Mouse (Mus musculus): ENCODE measurements around the gene Cdh23. TPM values are rescaled to one million over a fixed set of nuclear protein-coding genes. Genes with fewer than 3 reads are reported as not detected.
A peak's percentile ranks its signal among the peaks of the same experiment; 100 is the strongest.

The Cdh23 gene
- polyA plus RNA-seq, 1 experiment: not detected

DNA sequence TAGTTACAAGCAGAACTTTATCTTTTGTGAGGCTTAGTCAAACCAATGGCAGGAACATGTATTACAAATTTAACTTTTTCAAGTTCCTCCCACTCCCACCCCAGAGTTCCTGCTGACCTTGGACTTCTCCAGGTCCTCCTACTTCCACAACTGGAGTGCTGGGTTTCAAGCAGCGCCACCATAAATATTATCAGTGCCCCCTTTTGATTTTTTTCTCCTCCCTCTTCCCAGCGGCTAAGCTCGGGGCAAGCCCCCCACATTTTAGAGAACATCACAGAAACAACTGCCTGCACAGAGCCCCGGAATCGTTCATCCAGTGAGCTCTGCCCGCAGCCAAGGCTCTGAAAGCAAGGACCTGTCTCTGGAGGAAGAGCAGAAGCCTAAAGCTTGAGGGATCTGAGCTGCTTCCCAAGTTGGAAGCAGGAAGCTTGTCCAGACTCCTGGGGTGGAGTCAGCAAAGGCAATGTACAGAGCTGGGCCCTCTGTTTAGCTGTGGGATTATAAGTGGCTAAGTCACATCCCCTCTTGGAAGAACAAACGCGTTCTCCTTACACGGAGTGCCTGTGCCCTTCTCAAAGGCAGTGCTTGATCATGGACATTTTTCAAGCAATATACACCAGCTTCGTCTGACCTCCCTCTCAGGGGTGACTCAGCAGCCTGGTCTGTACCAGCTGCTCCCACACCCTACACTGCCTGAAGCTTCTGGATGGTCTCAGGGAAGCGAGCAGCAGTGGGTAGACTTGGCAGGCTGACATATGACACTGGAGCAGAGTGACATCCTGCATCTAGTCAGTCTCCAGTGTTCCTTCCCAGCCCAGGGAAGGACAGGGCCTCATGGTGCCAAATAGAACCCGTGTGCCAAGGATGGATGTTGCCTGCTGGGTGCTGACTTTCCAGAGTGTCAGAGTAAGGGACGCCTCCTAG, 426.9 kb downstream of the Cdh23 start:
- H3K4me3 ChIP-seq (ENCODE audit: insufficient read depth, low read depth, low read length): no peak overlapping the region
- TF ChIP-seq CTCF (IDR thresholded peaks at IDR 0.05; ENCODE audit: insufficient read depth, low read depth, low read length) (no peak), POLR2A (IDR thresholded peaks at IDR 0.05; ENCODE audit: insufficient read depth, low read depth, low read length) (no peak)
- WGBS: 72% methylated on average over 13 of the region's 13 CpGs
- peaks cover 12% of the 10 kb centered on the region for H3K4me1 ChIP-seq (ENCODE audit: control insufficient read depth, insufficient read depth, low read length)
- H3K27ac ChIP-seq (ENCODE audit: insufficient read depth, low read depth, low read length): no peak overlapping the region

- peaks cover 12% of the 10 kb centered on the region for H3K4me1 ChIP-seq (ENCODE audit: control insufficient read depth, insufficient read depth, low read length)
- no peak overlapping the region for H3K27ac ChIP-seq (ENCODE audit: insufficient read depth, low read depth, low read length)
- TF ChIP-seq POLR2A (IDR thresholded peaks at IDR 0.05; ENCODE audit: insufficient read depth, low read depth, low read length): no peak
- no peak for TF ChIP-seq CTCF (IDR thresholded peaks at IDR 0.05; ENCODE audit: insufficient read depth, low read depth, low read length)
- WGBS: 88% methylated on average over 11 of the region's 11 CpGs
- no peak overlapping the region for H3K4me3 ChIP-seq (ENCODE audit: insufficient read depth, low read depth, low read length)
These were observed 427.6 kb downstream of the Cdh23 start for GRCm38 (mm10) chr10:60268738-60269137.

GRCm38 (mm10) chr10:60266842-60267401, 429.4 kb downstream of the Cdh23 start:
- Histone ChIP-seq H3K27ac (ENCODE audit: insufficient read depth, low read depth, low read length) (no peak overlapping the region), H3K4me3 (ENCODE audit: insufficient read depth, low read depth, low read length) (no peak overlapping the region), H3K4me1 (ENCODE audit: control insufficient read depth, insufficient read depth, low read length) (peaks cover 28% of the 10 kb centered on the region)
- 93% methylated on average over 8 of the region's 8 CpGs for WGBS
- TF ChIP-seq POLR2A (IDR thresholded peaks at IDR 0.05; ENCODE audit: insufficient read depth, low read depth, low read length): no peak
- TF ChIP-seq CTCF (IDR thresholded peaks at IDR 0.05; ENCODE audit: insufficient read depth, low read depth, low read length): no peak

GRCm38 (mm10) chr10:60265252-60265651, 431.0 kb downstream of the Cdh23 start:
- TF ChIP-seq CTCF (IDR thresholded peaks at IDR 0.05; ENCODE audit: insufficient read depth, low read depth, low read length) (no peak), POLR2A (IDR thresholded peaks at IDR 0.05; ENCODE audit: insufficient read depth, low read depth, low read length) (no peak)
- Histone ChIP-seq H3K27ac (ENCODE audit: insufficient read depth, low read depth, low read length) (no peak overlapping the region), H3K4me1 (ENCODE audit: control insufficient read depth, insufficient read depth, low read length) (peaks cover 28% of the 10 kb centered on the region), H3K4me3 (ENCODE audit: insufficient read depth, low read depth, low read length) (no peak overlapping the region)
- 50% methylated on average over 10 of the region's 10 CpGs for WGBS

DNA sequence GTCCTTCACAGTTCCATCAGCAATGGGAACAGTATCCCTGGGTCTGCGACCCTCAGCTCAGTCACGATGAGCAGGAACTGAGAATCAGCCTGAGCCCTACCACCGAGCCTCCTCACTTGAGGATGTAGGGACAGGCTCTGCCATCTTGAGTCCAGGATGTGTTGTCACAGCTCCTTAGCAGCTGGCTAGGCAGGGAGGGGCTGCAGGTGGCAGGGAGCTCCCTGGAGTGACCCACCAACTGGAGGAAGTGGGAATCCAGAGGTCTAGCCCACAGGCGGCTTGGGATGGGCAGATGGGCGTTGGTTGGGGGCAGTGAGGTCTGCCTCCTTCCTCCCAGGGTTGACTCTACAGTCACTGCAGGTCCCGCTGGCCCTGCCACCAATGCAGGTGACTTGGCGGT, 432.9 kb downstream of the Cdh23 start:
- Histone ChIP-seq H3K4me3 (ENCODE audit: insufficient read depth, low read depth, low read length) (no peak overlapping the region), H3K4me1 (ENCODE audit: control insufficient read depth, insufficient read depth, low read length) (peaks cover 22% of the 10 kb centered on the region), H3K27ac (ENCODE audit: insufficient read depth, low read depth, low read length) (no peak overlapping the region)
- 96% methylated on average over 7 of the region's 7 CpGs for WGBS
- TF ChIP-seq POLR2A (IDR thresholded peaks at IDR 0.05; ENCODE audit: insufficient read depth, low read depth, low read length): no peak
- TF ChIP-seq CTCF (IDR thresholded peaks at IDR 0.05; ENCODE audit: insufficient read depth, low read depth, low read length): no peak

- no peak for TF ChIP-seq POLR2A (IDR thresholded peaks at IDR 0.05; ENCODE audit: insufficient read depth, low read depth, low read length)
- no peak overlapping the region for H3K4me3 ChIP-seq (ENCODE audit: insufficient read depth, low read depth, low read length)
- peaks cover 22% of the 10 kb centered on the region for H3K4me1 ChIP-seq (ENCODE audit: control insufficient read depth, insufficient read depth, low read length)
- H3K27ac ChIP-seq (ENCODE audit: insufficient read depth, low read depth, low read length): peak overlapping the region; percentile 47
- WGBS: 25% methylated on average over 3 of the region's 3 CpGs
These were observed 433.9 kb downstream of the Cdh23 start for GRCm38 (mm10) chr10:60262386-60262785.

- no peak overlapping the region for H3K27ac ChIP-seq (ENCODE audit: insufficient read depth, low read depth, low read length)
- WGBS: 51% methylated on average over 5 of the region's 5 CpGs
- TF ChIP-seq CTCF (IDR thresholded peaks at IDR 0.05; ENCODE audit: insufficient read depth, low read depth, low read length) (no peak), POLR2A (IDR thresholded peaks at IDR 0.05; ENCODE audit: insufficient read depth, low read depth, low read length) (no peak)
- peaks cover 22% of the 10 kb centered on the region for H3K4me1 ChIP-seq (ENCODE audit: control insufficient read depth, insufficient read depth, low read length)
- H3K4me3 ChIP-seq (ENCODE audit: insufficient read depth, low read depth, low read length): no peak overlapping the region
These were observed 434.8 kb downstream of the Cdh23 start for GRCm38 (mm10) chr10:60261530-60261929.

DNA sequence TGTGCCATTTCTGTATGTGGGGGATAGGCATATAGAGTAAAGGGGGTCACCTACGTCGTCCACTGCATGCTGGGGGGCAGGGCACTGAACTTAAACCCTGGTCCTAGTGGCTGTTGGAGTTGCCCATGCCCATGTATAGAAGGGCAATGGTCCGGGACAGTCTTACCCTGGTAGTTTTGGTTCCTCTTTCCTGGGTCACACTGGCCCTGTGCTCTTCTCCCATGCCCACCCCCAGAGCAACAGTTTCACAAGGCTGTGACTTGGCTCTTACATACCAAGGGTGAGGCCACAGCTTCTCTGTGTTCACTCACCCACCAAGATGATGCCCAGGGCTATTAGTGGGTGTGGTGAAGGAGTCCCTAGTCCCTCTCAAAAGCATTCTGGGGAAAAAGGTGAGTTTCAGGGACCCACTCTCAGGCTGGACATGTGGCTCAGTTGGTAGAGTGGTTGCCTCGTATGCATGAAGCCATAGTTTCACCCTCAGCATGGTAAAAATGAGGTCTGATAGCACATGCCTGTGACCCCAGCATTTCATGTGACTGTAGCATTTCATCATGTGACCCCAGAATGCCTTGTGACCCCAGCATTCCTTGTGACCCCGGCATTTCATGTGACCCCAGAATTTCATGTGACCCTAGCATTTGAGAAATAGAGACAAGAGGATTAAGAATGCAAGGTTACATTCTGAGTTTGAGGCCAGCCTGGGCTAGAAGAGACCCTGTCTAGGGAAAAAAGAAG, 435.6 kb downstream of the Cdh23 start:
- TF ChIP-seq POLR2A (IDR thresholded peaks at IDR 0.05; ENCODE audit: insufficient read depth, low read depth, low read length): no peak
- TF ChIP-seq CTCF (IDR thresholded peaks at IDR 0.05; ENCODE audit: insufficient read depth, low read depth, low read length): no peak
- WGBS: 95% methylated on average over 5 of the region's 5 CpGs
- Histone ChIP-seq H3K27ac (ENCODE audit: insufficient read depth, low read depth, low read length) (no peak overlapping the region), H3K4me3 (ENCODE audit: insufficient read depth, low read depth, low read length) (no peak overlapping the region), H3K4me1 (ENCODE audit: control insufficient read depth, insufficient read depth, low read length) (peaks cover 22% of the 10 kb centered on the region)
